Mouse (Mus musculus) adipocyte (in vitro differentiated cells): ENCODE measurements at regions not wholly inside any gene's neighbourhood (a gene's known extent, or its start where the extent isn't known, plus 50 kb on each side); places are given as distances from the start of the nearest gene placed in this dataset.
"Not testable (repeated sequence)": the region's sequence is repeated elsewhere in the genome, so short reads cannot be mapped to it uniquely, and the experiment has no call there.

Source experiments
- DNase-seq: peaks from one replicate; pipeline ENCODE4 v3.0.0-alpha.2; 2016; ENCODE audit warnings: low spot score

- no peak for DNase-seq
Observed at GRCm38 (mm10) chr13:16476515-16476914, 464.9 kb downstream of the Inhba start.

GRCm38 (mm10) chr13:16487292-16487691 is 475.6 kb downstream of the Inhba start:
- no peak for DNase-seq

GRCm38 (mm10) chr13:16490680-16491079 is 479.0 kb downstream of the Inhba start:
- DNase-seq: not testable (repeated sequence)

GRCm38 (mm10) chr13:16498052-16498451 is 486.4 kb downstream of the Inhba start:
- DNase-seq: no peak

GRCm38 (mm10) chr13:16512876-16513275 is 501.2 kb downstream of the Inhba start:
- DNase-seq: no peak

GRCm38 (mm10) chr13:16515195-16515594 is 503.5 kb downstream of the Inhba start:
- no peak for DNase-seq

- DNase-seq: no peak
Observed at GRCm38 (mm10) chr13:16529036-16529435, 517.4 kb downstream of the Inhba start.

- no peak for DNase-seq
Observed at GRCm38 (mm10) chr13:16543771-16544170, 532.1 kb downstream of the Inhba start.

- no peak for DNase-seq
Observed at GRCm38 (mm10) chr13:16550060-16550459, 538.4 kb downstream of the Inhba start.

GRCm38 (mm10) chr13:16564988-16565387 is 553.3 kb downstream of the Inhba start:
- DNase-seq: no peak

GRCm38 (mm10) chr13:16574069-16574468 is 562.4 kb downstream of the Inhba start:
- DNase-seq: no peak

GRCm38 (mm10) chr13:16586286-16586685 is 574.6 kb downstream of the Inhba start:
- no peak for DNase-seq

GRCm38 (mm10) chr13:16619755-16620154 is 608.1 kb downstream of the Inhba start:
- no peak for DNase-seq

GRCm38 (mm10) chr13:16626584-16626983 is 614.9 kb downstream of the Inhba start:
- DNase-seq: no peak

GRCm38 (mm10) chr13:16633445-16634092 is 621.9 kb downstream of the Inhba start:
- DNase-seq: no peak

GRCm38 (mm10) chr13:16636251-16636650 is 624.6 kb downstream of the Inhba start:
- no peak for DNase-seq

- peak; percentile 3 for DNase-seq
Observed at GRCm38 (mm10) chr13:16641611-16642449, 630.2 kb downstream of the Inhba start.

- no peak for DNase-seq
Observed at GRCm38 (mm10) chr13:16642450-16642994, 630.9 kb downstream of the Inhba start.

GRCm38 (mm10) chr13:16645311-16645710 is 633.7 kb downstream of the Inhba start:
- no peak for DNase-seq

GRCm38 (mm10) chr13:16646056-16646455 is 634.4 kb downstream of the Inhba start:
- DNase-seq: no peak

- no peak for DNase-seq
Observed at GRCm38 (mm10) chr13:16646649-16647048, 635.0 kb downstream of the Inhba start.

- no peak for DNase-seq
Observed at GRCm38 (mm10) chr13:16656110-16656509, 644.5 kb downstream of the Inhba start.

GRCm38 (mm10) chr13:16659894-16660293 is 648.2 kb downstream of the Inhba start:
- no peak for DNase-seq
